Mouse (Mus musculus): ENCODE data around the gene Arhgap22.

- TF ChIP-seq CTCF (IDR thresholded peaks at IDR 0.05; ENCODE audit: control insufficient read depth, insufficient read depth, insufficient read length) (no peak), MYOD1 (IDR thresholded peaks at IDR 0.05; ENCODE audit: control insufficient read depth, insufficient read length, low read depth) (no peak), CEBPB (IDR thresholded peaks at IDR 0.05; ENCODE audit: low read depth) (no peak), MAX (IDR thresholded peaks at IDR 0.05) (no peak)
Observed at GRCm38 (mm10) chr14:33187201-33187600, 26.6 kb upstream of the Arhgap22 start.
